Mouse (Mus musculus) myocyte (in vitro differentiated cells): ENCODE measurements around the gene Tmem132a.

Experiments used
- MAX ChIP-seq: IDR thresholded peaks from one replicate; pipeline ENCODE4 v1.6.1; 2011; ENCODE audit warnings: low read depth, mild to moderate bottlenecking, control low read depth
- MYOD1 ChIP-seq, 3 experiments: IDR thresholded peaks; one replicate each; pipeline ENCODE4 v1.6.1; 2011; ENCODE audit warnings: control low read depth in 2 of 3, low read depth in 2 of 3, mild to moderate bottlenecking in 2 of 3, moderate library complexity in 1 of 3; ENCODE audit not compliant: insufficient read length in 2 of 3, control insufficient read depth in 1 of 3
- POLR2A ChIP-seq: IDR thresholded peaks from one replicate; pipeline ENCODE4 v1.6.1; 2011; ENCODE audit warnings: low read depth, mild to moderate bottlenecking, control low read depth, moderate library complexity; ENCODE audit not compliant: insufficient read length
- POLR2AphosphoS2 ChIP-seq: IDR thresholded peaks from one replicate; pipeline ENCODE4 v1.6.1; 2011; ENCODE audit warnings: low read depth, control low read depth; ENCODE audit not compliant: insufficient read length
- USF1 ChIP-seq: IDR thresholded peaks from one replicate; pipeline ENCODE4 v1.6.1; 2011; ENCODE audit warnings: low read depth, mild to moderate bottlenecking, control low read depth, moderate library complexity

DNA sequence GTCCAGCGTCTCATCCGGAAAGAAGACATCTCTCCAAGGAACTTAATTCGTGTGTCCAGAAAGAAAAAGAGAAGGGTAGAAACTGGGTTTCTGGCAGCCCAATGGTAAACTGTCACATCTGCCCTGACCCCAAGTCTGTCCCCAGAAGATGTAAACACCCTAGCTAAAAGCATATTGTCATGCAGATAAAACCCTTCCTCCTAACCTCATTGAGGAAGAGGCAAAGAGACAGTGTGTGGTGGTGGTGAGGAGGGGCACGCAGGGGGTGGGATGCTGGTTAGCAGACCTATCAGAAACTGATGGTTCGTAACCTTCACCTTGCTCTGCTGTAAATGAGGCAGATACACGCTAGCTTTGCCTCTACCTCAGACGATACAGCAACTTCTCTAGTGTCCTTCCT lies 48.4 kb downstream of the Tmem132a start:
- TF ChIP-seq MAX (no peak), MYOD1 (IDR thresholded peaks at IDR 0.05; ENCODE audit: control insufficient read depth in 1 of 3, insufficient read length in 2 of 3, low read depth in 2 of 3) (no peak), POLR2A (no peak), POLR2AphosphoS2 (no peak), USF1 (no peak)
